Mouse (Mus musculus) heart, embryonic 14.5 days (tissue): ENCODE results near the gene Mctp1. TPM values are rescaled to one million over a fixed set of nuclear protein-coding genes. Genes with fewer than 3 reads are reported as not detected.

ENCODE experiments used
- ATAC-seq: fragments of 200-750 bp; cut with Nextera tagmentation; 2 replicates; pipeline ENCODE4 v1.8.0; 2017; ENCODE audit warnings: low read depth, moderate TSS enrichment; ENCODE audit not compliant: insufficient number of reproducible peaks, insufficient read depth, low FRiP score
- H3K27ac ChIP-seq, 2 experiments: fragments of 200-500 bp in 1 of 2; fragments of 300-500 bp in 1 of 2; sonication (generic) in 1 of 2; replicated peaks in 1 of 2; 2 replicates each; pipeline ENCODE4 v1.5.1; 2012 to 2014; ENCODE audit warnings: low read depth in 2 of 2, low read length in 2 of 2, control low read depth in 1 of 2, mild to moderate bottlenecking in 1 of 2, mixed read lengths in 1 of 2; ENCODE audit not compliant: control insufficient read depth in 1 of 2, insufficient read depth in 1 of 2
- H3K27me3 ChIP-seq: fragments of 300-500 bp; sonication (generic); 2 replicates; pipeline ENCODE4 v1.6.1; 2014; ENCODE audit warnings: mild to moderate bottlenecking, low read length, control low read depth; ENCODE audit not compliant: control insufficient read depth, insufficient read depth
- H3K36me3 ChIP-seq: fragments of 300-500 bp; sonication (generic); 2 replicates; pipeline ENCODE4 v1.6.1; 2014; ENCODE audit warnings: mild to moderate bottlenecking, control low read depth, low read length, mixed read lengths; ENCODE audit not compliant: control insufficient read depth, insufficient read depth
- H3K4me1 ChIP-seq, 2 experiments: fragments of 200-500 bp in 1 of 2; fragments of 300-500 bp in 1 of 2; sonication (generic) in 1 of 2; 2 replicates each; pipeline ENCODE4 v1.6.1; 2012 to 2014; ENCODE audit warnings: low read length in 2 of 2, control low read depth in 1 of 2, mixed read lengths in 1 of 2; ENCODE audit not compliant: control insufficient read depth in 2 of 2, insufficient read depth in 2 of 2
- H3K4me2 ChIP-seq: fragments of 300-500 bp; sonication (generic); 2 replicates; pipeline ENCODE4 v1.6.1; 2014; ENCODE audit warnings: mild to moderate bottlenecking, low read length
- H3K4me3 ChIP-seq, 2 experiments: fragments of 200-500 bp in 1 of 2; fragments of 300-500 bp in 1 of 2; sonication (generic) in 1 of 2; 2 replicates each; pipeline ENCODE4 v1.5.1; 2012 to 2014; ENCODE audit warnings: low read length in 2 of 2, mild to moderate bottlenecking in 2 of 2, control low read depth in 1 of 2, low read depth in 1 of 2, moderate library complexity in 1 of 2; ENCODE audit not compliant: control insufficient read depth in 1 of 2, insufficient read depth in 1 of 2
- H3K9ac ChIP-seq: fragments of 300-500 bp; sonication (generic); 2 replicates; pipeline ENCODE4 v1.6.1; 2014; ENCODE audit warnings: mild to moderate bottlenecking, low read length
- H3K9me3 ChIP-seq: fragments of 300-500 bp; sonication (generic); 2 replicates; pipeline ENCODE4 v1.6.1; 2016; ENCODE audit warnings: low read length, control low read depth; ENCODE audit not compliant: control insufficient read depth
- polyA plus RNA-seq: library from polyadenylated mRNA; unstranded; fragments of >200 nt; fragmentation: Nextera tagmentation; extraction: Ambion mirVana; gene quantifications from 2 replicates; pipeline ENCODE4 v1.2.1, GENCODE M21; 2014

The Mctp1 gene
- polyA plus RNA-seq, 1 experiment from 2014 or later = 0.45 TPM

DNA sequence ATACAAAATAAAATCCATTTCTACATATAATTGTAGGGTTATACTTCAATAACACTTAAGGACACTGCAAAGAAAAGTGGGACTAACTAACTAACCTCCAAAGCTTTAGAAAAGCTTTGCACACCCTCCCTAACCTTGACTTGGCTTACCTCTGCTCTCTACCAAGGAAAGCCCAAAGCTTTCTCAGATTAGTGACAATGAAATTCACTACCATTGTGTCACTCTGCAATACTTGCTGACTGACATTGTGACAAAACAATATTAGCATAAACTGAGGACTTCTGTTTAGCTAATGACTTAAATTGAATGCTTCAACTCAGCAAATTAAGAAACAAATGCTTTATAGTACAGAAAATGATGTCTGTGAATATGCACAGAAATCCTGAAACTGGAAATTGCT is 687.7 kb downstream of the Mctp1 start:
- Histone ChIP-seq H3K9ac (no peak overlapping the region), H3K27me3 (no peaks in the 10 kb centered on the region), H3K4me1 (no peaks in the 10 kb centered on the region), H3K9me3 (peaks cover 5% of the 10 kb centered on the region; the same call in 1 of the 2 replicates), H3K4me3 (no peak overlapping the region), H3K27ac (no peak overlapping the region), H3K36me3 (peaks cover 2% of the 10 kb centered on the region; the same call in 1 of the 2 replicates), H3K4me2 (no peak overlapping the region)
- no peak for ATAC-seq

Other genes with a start within 250 kb of the Mctp1 start
- not detected in 2 replicates for gene Fam81b, start 79.5 kb upstream of the Mctp1 start, polyA plus RNA-seq